Mouse (Mus musculus) heart, embryonic 13.5 days (tissue): Measurements from ENCODE around the gene Slc1a7. TPM values are rescaled to one million over a fixed set of nuclear protein-coding genes. Genes with fewer than 3 reads are reported as not detected.
A peak's percentile ranks its signal among the peaks of the same experiment; 100 is the strongest.

Experiments
- ATAC-seq: fragments of 200-750 bp; cut with Nextera tagmentation; 2 replicates; pipeline ENCODE4 v1.8.0; 2017; ENCODE audit warnings: moderate TSS enrichment; ENCODE audit not compliant: insufficient number of reproducible peaks, low FRiP score, low TSS enrichment; ENCODE audit errors: extremely low read depth
- H3K27ac ChIP-seq: fragments of 300-500 bp; sonication (generic); replicated peaks from 2 replicates; pipeline ENCODE4 v1.5.1; 2015; ENCODE audit warnings: moderate library complexity, mild to moderate bottlenecking, inconsistent platforms
- H3K27me3 ChIP-seq: fragments of 300-500 bp; sonication (generic); replicated peaks from 2 replicates; pipeline ENCODE4 v1.6.1; 2015; ENCODE audit warnings: mild to moderate bottlenecking, inconsistent platforms
- H3K36me3 ChIP-seq: fragments of 300-500 bp; sonication (generic); 2 replicates; pipeline ENCODE4 v1.6.1; 2015; ENCODE audit warnings: mild to moderate bottlenecking, inconsistent platforms
- H3K4me1 ChIP-seq: fragments of 300-500 bp; sonication (generic); 2 replicates; pipeline ENCODE4 v1.6.1; 2015; ENCODE audit warnings: inconsistent platforms
- H3K4me2 ChIP-seq: fragments of 300-500 bp; sonication (generic); 2 replicates; pipeline ENCODE4 v1.6.1; 2015; ENCODE audit warnings: inconsistent platforms, mild to moderate bottlenecking, moderate library complexity
- H3K4me3 ChIP-seq: fragments of 300-500 bp; sonication (generic); 2 replicates; pipeline ENCODE4 v1.5.1; 2015; ENCODE audit warnings: moderate library complexity, mild to moderate bottlenecking, inconsistent platforms
- H3K9ac ChIP-seq: fragments of 300-500 bp; sonication (generic); 2 replicates; pipeline ENCODE4 v1.6.1; 2015; ENCODE audit warnings: inconsistent platforms, mild to moderate bottlenecking, moderate library complexity
- H3K9me3 ChIP-seq: fragments of 300-500 bp; sonication (generic); 2 replicates; pipeline ENCODE4 v1.6.1; 2016; ENCODE audit warnings: inconsistent platforms
- WGBS: fragments of 180-500 bp; shearing (Covaris S2); methylation state at CpG from one replicate; pipeline ENCODE4 v1.1.7; 2015; ENCODE audit warnings: mixed read lengths; 5-methylcytosine and 5-hydroxymethylcytosine counted together
- polyA plus RNA-seq: library from polyadenylated mRNA; unstranded; fragments of >200 nt; fragmentation: Nextera tagmentation; extraction: Ambion mirVana; gene quantifications from 2 replicates; pipeline ENCODE4 v1.2.1, GENCODE M21; 2015

Gene Slc1a7
- polyA plus RNA-seq, 1 experiment from 2014 or later, result not detected

GRCm38 (mm10) chr4:108055873-108056272 is 87.7 kb downstream of the Slc1a7 start:
- Histone ChIP-seq H3K9me3 (no peaks in the 10 kb centered on the region), H3K4me2 (no peak overlapping the region), H3K4me3 (no peak overlapping the region), H3K27ac (no peak overlapping the region), H3K27me3 (no peaks in the 10 kb centered on the region), H3K9ac (no peak overlapping the region), H3K4me1 (peaks cover 26% of the 10 kb centered on the region), H3K36me3 (peaks cover 77% of the 10 kb centered on the region)
- WGBS, result 85% methylated on average over 10 of the region's 10 CpGs
- ATAC-seq, result no peak

GRCm38 (mm10) chr4:108057247-108057646 is 89.1 kb downstream of the Slc1a7 start:
- peaks cover 20% of the 10 kb centered on the region for H3K4me1 ChIP-seq
- H3K9ac ChIP-seq, result no peak overlapping the region
- H3K4me2 ChIP-seq, result no peak overlapping the region
- H3K27me3 ChIP-seq, result no peaks in the 10 kb centered on the region
- 89% methylated on average over 2 of the region's 2 CpGs for WGBS
- H3K4me3 ChIP-seq, result no peak overlapping the region
- ATAC-seq, result no peak
- H3K36me3 ChIP-seq, result peaks cover 76% of the 10 kb centered on the region
- H3K9me3 ChIP-seq, result no peaks in the 10 kb centered on the region
- no peak overlapping the region for H3K27ac ChIP-seq

- no peaks in the 10 kb centered on the region for H3K27me3 ChIP-seq
- H3K27ac ChIP-seq, result 0 out of 2 replicates have a peak overlapping the region, but pooled peaks have one; percentile 7
- H3K9ac ChIP-seq, result no peak overlapping the region
- H3K4me3 ChIP-seq, result no peak overlapping the region
- H3K9me3 ChIP-seq, result no peaks in the 10 kb centered on the region
- no peak overlapping the region for H3K4me2 ChIP-seq
- H3K4me1 ChIP-seq, result peaks cover 11% of the 10 kb centered on the region
- no peak for ATAC-seq
- H3K36me3 ChIP-seq, result peaks cover 78% of the 10 kb centered on the region
- WGBS, result 47% methylated on average over 10 of the region's 10 CpGs
Measured at GRCm38 (mm10) chr4:108058166-108058565, 90.0 kb downstream of the Slc1a7 start.

- H3K9ac ChIP-seq, result no peak overlapping the region
- no peak overlapping the region for H3K27ac ChIP-seq
- peaks cover 6% of the 10 kb centered on the region for H3K4me1 ChIP-seq
- peaks cover 74% of the 10 kb centered on the region for H3K36me3 ChIP-seq
- 81% methylated on average over 19 of the region's 19 CpGs for WGBS
- H3K27me3 ChIP-seq, result no peaks in the 10 kb centered on the region
- H3K9me3 ChIP-seq, result no peaks in the 10 kb centered on the region
- H3K4me3 ChIP-seq, result no peak overlapping the region
- ATAC-seq, result no peak
- no peak overlapping the region for H3K4me2 ChIP-seq
Measured at GRCm38 (mm10) chr4:108059601-108060379, 91.7 kb downstream of the Slc1a7 start.

GRCm38 (mm10) chr4:108060774-108061173 is 92.6 kb downstream of the Slc1a7 start:
- Histone ChIP-seq H3K36me3 (peaks cover 71% of the 10 kb centered on the region), H3K9me3 (no peaks in the 10 kb centered on the region), H3K4me3 (no peak overlapping the region), H3K4me2 (no peak overlapping the region), H3K4me1 (peaks cover 14% of the 10 kb centered on the region), H3K9ac (no peak overlapping the region), H3K27ac (no peak overlapping the region), H3K27me3 (no peaks in the 10 kb centered on the region)
- ATAC-seq, result no peak
- WGBS, result 73% methylated on average over 4 of the region's 4 CpGs

- Histone ChIP-seq H3K36me3 (peaks cover 74% of the 10 kb centered on the region), H3K4me2 (no peak overlapping the region), H3K27me3 (no peaks in the 10 kb centered on the region), H3K9ac (no peak overlapping the region), H3K4me1 (peaks cover 14% of the 10 kb centered on the region), H3K9me3 (no peaks in the 10 kb centered on the region), H3K27ac (no peak overlapping the region), H3K4me3 (no peak overlapping the region)
- ATAC-seq, result no peak
- 90% methylated on average over 5 of the region's 5 CpGs for whole genome bisulfite sequencing
Measured at GRCm38 (mm10) chr4:108062524-108062923, 94.4 kb downstream of the Slc1a7 start.

Other genes with a start within 250 kb of the Slc1a7 start
- 0.51 and 1.2 TPM in 2 replicates for gene Lrp8, start 166.1 kb upstream of the Slc1a7 start, polyA plus RNA-seq
- gene Magoh, start 88.6 kb upstream of the Slc1a7 start, polyA plus RNA-seq, result 94.1 and 99.9 TPM in 2 replicates
- 95.3 and 101 TPM in 2 replicates for gene 0610037L13Rik, start 78.5 kb upstream of the Slc1a7 start, polyA plus RNA-seq
- gene Cpt2, start 44.7 kb upstream of the Slc1a7 start, polyA plus RNA-seq, result 53.4 and 59.3 TPM in 2 replicates
- 0.05 and 0.29 TPM in 2 replicates for gene Podn, start 128.1 kb downstream of the Slc1a7 start, polyA plus RNA-seq
- 169 and 185 TPM in 2 replicates for gene Scp2, start 176.7 kb downstream of the Slc1a7 start, polyA plus RNA-seq
- gene Echdc2, start 197.1 kb downstream of the Slc1a7 start, polyA plus RNA-seq, result 18.5 and 21.1 TPM in 2 replicates
- gene Zyg11a, start 249.7 kb downstream of the Slc1a7 start, polyA plus RNA-seq, result 0.08 TPM in 2 replicates